Mouse (Mus musculus) neural tube, embryonic 13.5 days (tissue): ENCODE data around the gene Ube4b. TPM values are rescaled to one million over a fixed set of nuclear protein-coding genes. Genes with fewer than 3 reads are reported as not detected.
A peak's percentile ranks its signal among the peaks of the same experiment; 100 is the strongest.

Experiments
- ATAC-seq: fragments of 200-750 bp; cut with Nextera tagmentation; 2 replicates; pipeline ENCODE4 v1.8.0; 2017; ENCODE audit warnings: low read depth, mild to moderate bottlenecking, moderate TSS enrichment, moderate library complexity
- H3K27ac ChIP-seq: fragments of 300-500 bp; sonication (generic); replicated peaks from 2 replicates; pipeline ENCODE4 v1.5.1; 2015; ENCODE audit warnings: moderate library complexity, mild to moderate bottlenecking, inconsistent platforms
- H3K27me3 ChIP-seq: fragments of 300-500 bp; sonication (generic); 2 replicates; pipeline ENCODE4 v1.6.1; 2015; ENCODE audit warnings: mild to moderate bottlenecking, inconsistent platforms
- H3K36me3 ChIP-seq: fragments of 300-500 bp; sonication (generic); 2 replicates; pipeline ENCODE4 v1.6.1; 2015; ENCODE audit warnings: mild to moderate bottlenecking, inconsistent platforms
- H3K4me1 ChIP-seq: fragments of 300-500 bp; sonication (generic); replicated peaks from 2 replicates; pipeline ENCODE4 v1.6.1; 2015; ENCODE audit warnings: inconsistent platforms
- H3K4me2 ChIP-seq: fragments of 300-500 bp; sonication (generic); 2 replicates; pipeline ENCODE4 v1.6.1; 2015; ENCODE audit warnings: inconsistent platforms, mild to moderate bottlenecking, moderate library complexity
- H3K4me3 ChIP-seq: fragments of 300-500 bp; sonication (generic); 2 replicates; pipeline ENCODE4 v1.5.1; 2015; ENCODE audit warnings: mild to moderate bottlenecking, inconsistent platforms
- H3K9ac ChIP-seq: fragments of 300-500 bp; sonication (generic); 2 replicates; pipeline ENCODE4 v1.6.1; 2015; ENCODE audit warnings: moderate library complexity, mild to moderate bottlenecking, inconsistent platforms
- H3K9me3 ChIP-seq: fragments of 300-500 bp; sonication (generic); 2 replicates; pipeline ENCODE4 v1.6.1; 2016; ENCODE audit warnings: inconsistent platforms
- WGBS: fragments of 180-500 bp; shearing (Covaris S2); methylation state at CpG from one replicate; pipeline ENCODE4 v1.1.7; 2015; 5-methylcytosine and 5-hydroxymethylcytosine counted together
- polyA plus RNA-seq: library from polyadenylated mRNA; unstranded; fragments of >200 nt; fragmentation: Nextera tagmentation; extraction: Ambion mirVana; gene quantifications from 2 replicates; pipeline ENCODE4 v1.2.1, GENCODE M21; 2015

Gene Ube4b
- polyA plus RNA-seq, 1 experiment from 2014 or later, result 58.2 TPM

DNA sequence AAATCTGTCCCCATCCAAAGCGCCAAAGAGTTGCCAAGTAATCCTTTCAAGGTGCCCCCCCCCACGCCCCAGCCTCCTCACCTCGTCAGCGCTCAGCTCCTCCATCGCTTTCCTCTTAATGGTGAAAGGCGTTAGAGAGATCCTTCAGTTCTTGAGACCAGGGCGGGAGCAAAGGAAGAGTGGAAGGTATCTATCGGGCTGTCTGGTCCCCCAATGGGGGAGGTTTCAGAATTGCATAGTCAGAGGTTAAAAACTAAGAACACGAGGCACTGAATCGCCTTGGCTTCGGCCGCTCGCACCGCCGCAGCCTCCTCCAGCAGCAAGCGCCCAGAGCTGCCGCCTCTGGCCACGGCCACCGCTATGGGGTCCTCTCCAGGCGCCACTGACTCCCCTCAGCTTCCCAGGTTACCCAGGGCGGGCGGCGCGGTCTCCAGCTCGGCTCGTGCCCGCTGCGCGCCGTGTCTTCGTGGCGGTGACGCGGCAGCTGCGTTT lies 702 bp downstream of the Ube4b start:
- no peaks in the 10 kb centered on the region for H3K27me3 ChIP-seq
- H3K4me1 ChIP-seq, result peaks cover 43% of the 10 kb centered on the region
- H3K27ac ChIP-seq, result peak overlapping the region; percentile 99
- peak overlapping the region; percentile 90 for H3K4me2 ChIP-seq
- peak; percentile 83 for ATAC-seq
- peak overlapping the region; percentile 88 for H3K4me3 ChIP-seq
- WGBS, result under 1% methylated on average over 35 of the region's 35 CpGs
- H3K9ac ChIP-seq, result peak overlapping the region; percentile 96
- H3K9me3 ChIP-seq, result no peaks in the 10 kb centered on the region
- no peaks in the 10 kb centered on the region for H3K36me3 ChIP-seq

DNA sequence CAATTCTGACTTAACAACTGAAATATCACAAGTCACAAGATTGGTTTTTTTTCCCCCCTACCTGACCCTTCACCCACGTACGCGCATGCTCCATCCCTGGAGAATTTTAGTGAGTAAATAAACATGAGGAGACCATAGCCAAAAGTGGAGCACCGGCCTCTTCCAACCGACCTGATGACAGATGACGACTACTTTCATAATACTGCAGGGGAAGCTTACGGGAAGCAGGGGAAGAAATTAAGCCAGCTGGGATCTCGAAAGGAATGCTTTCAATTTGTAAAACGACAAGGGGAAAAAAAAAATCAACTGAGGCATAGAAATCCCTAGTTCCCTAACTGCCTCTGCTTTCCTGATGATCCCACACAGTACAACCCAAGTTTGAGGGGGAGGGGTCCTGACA lies 1.8 kb downstream of the Ube4b start:
- no peaks in the 10 kb centered on the region for H3K27me3 ChIP-seq
- no peaks in the 10 kb centered on the region for H3K9me3 ChIP-seq
- peak overlapping the region; percentile 99 for H3K27ac ChIP-seq
- WGBS, result 2% methylated on average over 9 of the region's 9 CpGs
- H3K4me3 ChIP-seq, result peak overlapping the region; percentile 88
- H3K4me2 ChIP-seq, result peak overlapping the region; percentile 90
- no peak for ATAC-seq
- H3K9ac ChIP-seq, result peak overlapping the region; percentile 96
- no peaks in the 10 kb centered on the region for H3K36me3 ChIP-seq
- H3K4me1 ChIP-seq, result peaks cover 53% of the 10 kb centered on the region

DNA sequence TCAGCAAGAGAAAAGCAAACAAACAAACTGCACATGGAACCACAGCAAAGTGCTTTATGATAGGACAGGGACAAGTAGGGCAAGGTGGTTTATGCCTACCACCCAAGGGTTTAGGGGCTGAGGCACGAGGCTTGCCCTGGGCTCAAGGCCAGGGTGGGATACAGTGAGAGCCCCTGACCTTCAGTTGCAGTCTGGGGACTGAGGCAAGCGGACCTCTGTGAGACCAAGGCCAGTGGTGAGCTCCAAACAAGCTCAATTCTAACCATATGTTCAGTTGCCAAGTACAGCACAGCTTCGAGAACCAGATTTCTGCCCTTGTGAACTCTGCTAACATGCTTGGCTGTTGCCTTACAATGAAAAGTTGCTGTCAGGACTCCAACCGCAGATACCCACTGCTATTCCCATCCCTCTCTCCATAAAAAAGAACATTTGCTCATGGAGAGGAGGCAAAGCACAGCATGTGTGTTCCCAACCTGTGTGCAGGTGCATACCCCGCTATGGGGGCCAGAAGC lies 8.6 kb downstream of the Ube4b start:
- WGBS, result 80% methylated on average over 5 of the region's 5 CpGs
- Histone ChIP-seq H3K27ac (no peak overlapping the region), H3K27me3 (no peaks in the 10 kb centered on the region), H3K9me3 (no peaks in the 10 kb centered on the region), H3K9ac (no peak overlapping the region), H3K4me3 (no peak overlapping the region), H3K4me2 (no peak overlapping the region), H3K36me3 (no peaks in the 10 kb centered on the region), H3K4me1 (peaks cover 79% of the 10 kb centered on the region)
- no peak for ATAC-seq

DNA sequence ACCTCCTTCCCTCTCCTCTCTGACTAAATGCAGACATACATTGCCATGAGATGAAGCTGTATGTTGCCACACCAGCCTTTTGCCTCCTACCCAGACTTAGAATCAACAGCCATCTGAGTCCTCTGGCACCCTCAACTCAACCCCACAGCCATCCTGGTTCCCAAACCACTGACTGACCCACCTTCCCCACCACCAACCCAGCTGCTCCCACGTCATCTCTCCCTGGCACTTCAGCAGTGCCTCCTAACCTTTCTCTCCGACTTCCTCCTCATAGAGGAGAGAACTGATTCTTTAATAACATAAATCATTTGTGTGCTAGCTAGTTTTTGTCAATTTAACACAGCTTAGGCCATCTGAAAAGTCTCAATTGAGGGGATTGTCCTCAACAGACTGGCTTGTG lies 9.6 kb downstream of the Ube4b start:
- WGBS, result 70% methylated on average over 2 of the region's 2 CpGs
- Histone ChIP-seq H3K4me1 (peaks cover 70% of the 10 kb centered on the region), H3K36me3 (no peaks in the 10 kb centered on the region)

DNA sequence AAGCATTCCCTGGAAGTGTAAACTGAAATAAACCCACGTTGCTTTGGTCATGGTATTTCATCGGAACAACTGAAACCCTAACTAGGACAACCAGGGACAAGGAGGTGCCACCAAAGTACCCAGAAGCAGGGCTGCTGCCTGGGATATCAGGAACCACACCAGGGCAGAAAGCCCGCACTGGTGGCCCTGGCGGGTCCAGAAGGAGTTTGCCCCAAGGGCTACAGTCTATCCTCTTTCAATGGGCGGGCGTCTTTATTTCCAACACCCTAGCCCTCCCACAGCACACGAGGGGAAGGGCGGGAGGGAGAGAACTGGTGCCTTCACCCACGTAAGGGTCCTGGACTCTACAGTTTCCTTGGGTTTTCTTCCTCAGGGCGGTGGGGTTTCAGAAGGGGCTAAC lies 10.1 kb downstream of the Ube4b start:
- Histone ChIP-seq H3K4me3 (no peak overlapping the region), H3K4me1 (peaks cover 64% of the 10 kb centered on the region), H3K27ac (peak overlapping the region; percentile 61; the same call in 1 of the 2 replicates), H3K9me3 (no peaks in the 10 kb centered on the region), H3K4me2 (no peak overlapping the region), H3K9ac (no peak overlapping the region), H3K27me3 (no peaks in the 10 kb centered on the region), H3K36me3 (no peaks in the 10 kb centered on the region)
- WGBS, result 66% methylated on average over 10 of the region's 10 CpGs
- no peak for ATAC-seq

More for the DNA sequence above, 9.6 kb downstream of the Ube4b start:
- H3K4me2 ChIP-seq, result no peak overlapping the region
- ATAC-seq, result no peak
- no peaks in the 10 kb centered on the region for H3K27me3 ChIP-seq
- H3K27ac ChIP-seq, result no peak overlapping the region
- no peaks in the 10 kb centered on the region for H3K9me3 ChIP-seq
- H3K9ac ChIP-seq, result no peak overlapping the region
- no peak overlapping the region for H3K4me3 ChIP-seq

DNA sequence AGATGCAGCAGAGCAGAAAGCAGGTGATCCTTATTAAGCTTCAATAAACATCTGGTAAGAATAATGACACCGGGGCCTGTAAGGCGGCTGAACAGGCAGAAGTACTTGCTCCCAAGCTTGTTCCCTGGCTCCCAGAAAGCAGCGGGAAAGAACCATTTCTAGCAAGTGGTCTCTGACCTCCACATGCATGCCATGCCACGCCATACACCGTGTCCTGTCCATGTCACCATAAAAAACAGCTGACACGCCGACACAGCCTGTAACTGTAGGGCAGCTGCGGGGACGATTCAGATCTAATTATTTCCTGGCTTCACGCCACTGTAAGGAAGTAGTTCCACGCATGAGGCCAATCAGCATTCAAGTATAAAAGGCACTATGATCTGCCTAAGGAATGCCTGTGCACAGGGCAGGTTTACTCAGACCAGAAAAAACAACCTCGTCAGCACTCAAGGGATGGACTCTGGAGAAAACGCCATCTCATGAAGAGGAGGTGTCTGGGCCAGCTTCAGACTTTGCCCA lies 10.8 kb downstream of the Ube4b start:
- Histone ChIP-seq H3K36me3 (0 out of 2 replicates have a peak, but pooled peaks cover 1% of the 10 kb centered on the region), H3K27me3 (no peaks in the 10 kb centered on the region)
- no peak for ATAC-seq

DNA sequence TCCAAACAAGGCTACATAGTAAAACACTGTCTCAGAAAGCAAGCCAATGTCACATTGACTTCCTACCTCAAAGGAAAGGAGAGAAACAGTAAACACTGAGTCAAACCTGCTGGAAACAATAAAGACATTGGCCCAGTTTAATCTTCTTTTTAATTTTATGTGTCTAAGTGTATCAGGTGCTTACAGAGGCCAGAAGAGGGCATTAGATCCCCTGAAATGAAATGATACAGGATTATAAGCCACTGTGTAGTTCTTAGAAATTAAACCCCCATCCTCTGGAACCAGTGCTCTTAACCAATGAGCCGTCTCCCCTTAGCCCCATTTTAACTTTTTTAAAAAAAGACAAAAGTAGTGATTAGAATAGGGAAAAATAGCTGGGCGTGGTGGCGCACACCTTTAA lies 12.3 kb downstream of the Ube4b start:
- WGBS, result 97% methylated on average over 3 of the region's 3 CpGs
- no peak overlapping the region for H3K4me2 ChIP-seq

More for the DNA sequence above, 10.8 kb downstream of the Ube4b start:
- WGBS, result 32% methylated on average over 13 of the region's 13 CpGs
- H3K9ac ChIP-seq, result 0 out of 2 replicates have a peak overlapping the region, but pooled peaks have one; percentile 32
- H3K9me3 ChIP-seq, result no peaks in the 10 kb centered on the region
- H3K4me3 ChIP-seq, result no peak overlapping the region
- H3K27ac ChIP-seq, result peak overlapping the region; percentile 61
- H3K4me2 ChIP-seq, result no peak overlapping the region
- H3K4me1 ChIP-seq, result peaks cover 58% of the 10 kb centered on the region

DNA sequence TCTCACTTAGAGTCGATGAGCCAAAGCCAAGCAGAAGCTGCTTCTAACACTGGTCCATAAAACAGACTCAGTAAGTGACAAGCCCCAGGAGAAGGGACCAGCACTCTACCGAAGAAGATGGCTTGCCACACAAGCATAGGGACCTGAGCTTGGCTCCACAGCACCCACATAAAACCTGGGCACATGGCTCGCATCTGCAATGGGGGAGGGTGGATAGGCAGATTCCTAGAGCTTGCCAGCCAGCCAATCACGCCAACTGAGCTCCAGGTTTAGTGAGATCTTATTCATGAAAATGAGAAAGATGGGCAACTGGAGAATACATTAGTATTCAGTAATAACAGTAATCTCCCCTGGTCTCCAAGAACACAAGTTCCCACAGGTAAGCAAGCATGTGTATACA lies 16.8 kb downstream of the Ube4b start:
- Histone ChIP-seq H3K4me2 (no peak overlapping the region), H3K9me3 (no peaks in the 10 kb centered on the region), H3K27ac (no peak overlapping the region), H3K4me3 (no peak overlapping the region), H3K4me1 (peaks cover 9% of the 10 kb centered on the region), H3K36me3 (0 out of 2 replicates have a peak, but pooled peaks cover 9% of the 10 kb centered on the region), H3K27me3 (no peaks in the 10 kb centered on the region), H3K9ac (no peak overlapping the region)
- no peak for ATAC-seq
- WGBS, result 85% methylated on average over 4 of the region's 4 CpGs

More for the DNA sequence above, 12.3 kb downstream of the Ube4b start:
- Histone ChIP-seq H3K27ac (no peak overlapping the region), H3K4me1 (peaks cover 45% of the 10 kb centered on the region), H3K9me3 (no peaks in the 10 kb centered on the region), H3K4me3 (no peak overlapping the region), H3K27me3 (no peaks in the 10 kb centered on the region), H3K36me3 (0 out of 2 replicates have a peak, but pooled peaks cover 9% of the 10 kb centered on the region), H3K9ac (no peak overlapping the region)
- no peak for ATAC-seq

DNA sequence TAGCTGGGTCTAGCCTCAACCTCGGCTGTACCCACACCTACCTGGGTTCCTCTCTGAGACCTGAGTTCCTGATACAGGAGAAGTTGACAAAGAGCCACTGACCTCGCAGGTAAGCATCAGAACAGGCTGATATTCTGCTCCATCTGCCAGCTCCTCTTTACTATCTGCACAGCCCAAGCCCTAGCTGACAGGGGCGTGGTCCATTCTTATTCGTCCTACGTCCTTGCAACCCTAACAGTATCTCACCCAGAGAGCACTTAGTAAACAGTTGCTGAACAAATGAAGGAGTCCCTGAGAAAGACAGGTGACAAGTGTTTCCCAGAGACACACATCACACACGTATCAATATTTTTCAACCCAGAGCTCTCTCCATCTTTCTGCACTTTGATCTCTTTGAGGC lies 18.2 kb downstream of the Ube4b start:
- H3K27me3 ChIP-seq, result no peaks in the 10 kb centered on the region
- WGBS, result 90% methylated on average over 6 of the region's 6 CpGs
- no peaks in the 10 kb centered on the region for H3K9me3 ChIP-seq
- no peak overlapping the region for H3K9ac ChIP-seq
- no peak overlapping the region for H3K27ac ChIP-seq
- ATAC-seq, result no peak
- no peak overlapping the region for H3K4me2 ChIP-seq
- peaks cover 22% of the 10 kb centered on the region for H3K4me1 ChIP-seq
- H3K4me3 ChIP-seq, result no peak overlapping the region
- H3K36me3 ChIP-seq, result 0 out of 2 replicates have a peak, but pooled peaks cover 9% of the 10 kb centered on the region

DNA sequence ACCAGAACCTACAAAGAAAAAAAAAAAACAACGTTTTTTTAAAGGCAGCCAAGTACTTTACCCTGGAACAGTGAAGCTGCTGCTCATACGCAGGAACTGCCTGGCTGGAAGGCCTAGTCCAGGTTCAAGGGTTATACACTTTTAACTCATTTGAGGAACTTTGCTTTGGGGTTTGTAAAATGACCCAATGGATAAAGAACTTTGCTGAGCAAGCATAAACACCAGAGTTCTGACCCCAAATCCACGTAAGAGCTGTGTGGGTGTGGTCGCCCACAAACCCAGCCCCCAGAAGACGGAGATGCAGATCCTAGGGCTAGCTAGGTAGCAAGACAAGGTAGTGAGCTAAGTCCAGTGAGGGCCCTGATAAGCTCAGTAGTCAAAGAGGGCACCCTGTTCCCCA lies 19.1 kb downstream of the Ube4b start:
- WGBS, result 89% methylated on average over 5 of the region's 5 CpGs
- no peak for ATAC-seq
- no peaks in the 10 kb centered on the region for H3K27me3 ChIP-seq
- H3K36me3 ChIP-seq, result 0 out of 2 replicates have a peak, but pooled peaks cover 9% of the 10 kb centered on the region
- no peak overlapping the region for H3K4me3 ChIP-seq
- H3K4me1 ChIP-seq, result peaks cover 27% of the 10 kb centered on the region
- no peak overlapping the region for H3K4me2 ChIP-seq
- H3K9ac ChIP-seq, result no peak overlapping the region
- no peak overlapping the region for H3K27ac ChIP-seq
- no peaks in the 10 kb centered on the region for H3K9me3 ChIP-seq

DNA sequence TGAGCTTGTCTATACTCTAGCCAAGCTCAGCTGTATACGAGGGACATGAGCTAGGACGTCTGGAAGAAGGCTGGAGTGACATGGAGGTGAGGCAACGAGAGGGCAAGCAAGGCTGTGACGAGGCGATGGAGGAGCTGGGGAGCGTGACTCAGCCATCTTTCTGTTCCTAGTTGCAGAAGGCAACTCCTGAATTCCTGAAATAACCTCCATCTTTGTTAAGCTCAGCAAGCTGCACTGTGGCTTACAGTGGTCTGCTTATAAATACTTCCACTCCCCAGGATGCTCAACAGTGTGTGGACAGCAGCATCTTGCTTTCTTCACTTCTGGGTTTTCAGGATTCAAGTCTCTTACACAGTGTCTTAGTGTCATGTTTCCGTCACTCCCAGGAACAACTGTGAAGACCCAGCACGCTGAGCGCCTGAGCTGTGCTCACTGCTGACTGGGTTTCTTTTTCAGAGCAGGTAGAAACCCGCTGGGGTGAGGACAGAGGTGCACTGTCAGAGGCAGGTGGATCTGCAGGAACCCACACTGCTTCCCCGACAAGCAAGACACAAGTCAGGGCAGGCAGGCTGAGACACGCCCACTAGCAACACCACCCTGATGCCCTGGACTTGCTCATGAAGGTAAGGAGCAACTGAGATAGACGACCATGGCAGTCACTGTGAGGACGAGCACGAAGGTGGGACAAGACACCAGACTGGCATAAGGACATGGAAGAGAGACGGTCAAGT lies 20.7 kb downstream of the Ube4b start:
- Histone ChIP-seq H3K9ac (no peak overlapping the region), H3K4me2 (no peak overlapping the region), H3K27ac (no peak overlapping the region), H3K4me1 (peaks cover 36% of the 10 kb centered on the region), H3K27me3 (no peaks in the 10 kb centered on the region), H3K9me3 (no peaks in the 10 kb centered on the region), H3K4me3 (no peak overlapping the region), H3K36me3 (0 out of 2 replicates have a peak, but pooled peaks cover 9% of the 10 kb centered on the region)
- 81% methylated on average over 16 of the region's 16 CpGs for WGBS
- no peak for ATAC-seq

DNA sequence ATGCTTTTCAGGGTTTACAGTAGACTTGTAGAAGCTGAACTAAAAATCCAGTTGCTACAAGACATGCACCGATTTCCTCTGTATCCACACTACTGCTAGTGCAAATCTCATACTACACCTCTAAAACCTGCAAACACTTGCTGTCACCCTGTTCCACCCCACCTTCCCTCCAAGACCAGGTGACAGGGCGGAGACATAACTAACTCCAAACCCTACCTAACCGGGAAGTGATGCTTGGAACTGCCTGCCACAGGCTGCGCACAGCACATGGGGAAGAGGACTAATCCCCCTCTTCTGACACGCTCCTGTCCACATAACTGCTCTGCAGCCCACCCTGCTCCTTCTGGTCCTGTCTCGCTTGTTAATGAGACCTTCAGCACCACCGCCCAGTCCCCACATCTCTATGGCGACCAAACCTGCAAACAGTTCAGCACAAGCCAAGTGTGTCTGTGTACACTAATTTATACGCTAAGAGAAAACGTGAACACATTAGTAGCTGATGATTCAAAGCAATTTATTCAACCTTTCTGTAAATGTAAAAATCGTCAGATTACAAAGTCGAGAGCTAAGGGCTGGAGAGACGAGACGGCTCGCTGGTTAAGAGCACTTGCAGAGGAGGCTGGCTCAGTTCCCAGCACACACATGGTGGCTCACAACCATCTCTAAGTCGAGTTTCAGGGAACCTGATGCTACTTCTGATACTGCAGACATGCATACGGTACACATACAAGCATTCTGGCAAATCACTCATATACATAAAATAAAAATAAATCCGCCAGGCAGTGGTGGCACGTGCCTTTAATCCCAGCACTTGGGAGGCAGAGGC lies 21.7 kb downstream of the Ube4b start:
- Histone ChIP-seq H3K4me1 (peaks cover 37% of the 10 kb centered on the region), H3K4me2 (no peak overlapping the region), H3K9ac (no peak overlapping the region), H3K4me3 (no peak overlapping the region), H3K36me3 (no peaks in the 10 kb centered on the region), H3K27me3 (no peaks in the 10 kb centered on the region), H3K9me3 (no peaks in the 10 kb centered on the region), H3K27ac (no peak overlapping the region)
- WGBS, result 58% methylated on average over 19 of the region's 19 CpGs
- ATAC-seq, result no peak
